Comparison of ENCODE assay signal across 17 mouse cellular contexts in genomic region chr5:148526631-148527030, GRCm38 (mm10).
"Had no signal": no experiment of that assay in that cellular context is flagged by ENCODE, and none has a peak within 500 bp of the region (broad histone marks: within the 10 kb centered on the region; RNA-seq: fewer than 3 reads in every experiment).

No protein-coding gene starts in this region.

- H3K4me3 ChIP-seq: left cerebral cortex, adult 2 months; liver, embryonic 13.5 days had no signal

- H3K9ac ChIP-seq: liver, embryonic 13.5 days had no signal

- H3K27me3 ChIP-seq: liver, embryonic 13.5 days had no signal

- H3K27ac ChIP-seq: left cerebral cortex, adult 2 months; liver, embryonic 13.5 days; stomach, postnatal 0 days had no signal

- H3K4me2 ChIP-seq: liver, embryonic 13.5 days; midbrain, embryonic 11.5 days had no signal

- H3K9me3 ChIP-seq: liver, embryonic 13.5 days had no signal

- ATAC-seq: intestine, embryonic 16.5 days had no signal

- H3K36me3 ChIP-seq: liver, embryonic 13.5 days had no signal

- DNase-seq: kidney, adult 18-20 months; kidney, adult 9 months; kidney, postnatal 14 days; kidney, postnatal 4 days; layer of hippocampus, postnatal 36 days; liver, embryonic 13.5 days; lung, adult 2 months; lung, postnatal 14 days; lung, postnatal 4 days; right cerebral cortex, adult 18-20 months; right cerebral cortex, postnatal 14 days; right cerebral cortex, postnatal 4 days; thymus, postnatal 25 days had no signal
